ENCODE assay signal across 24 mouse cellular contexts in the genomic region with DNA sequence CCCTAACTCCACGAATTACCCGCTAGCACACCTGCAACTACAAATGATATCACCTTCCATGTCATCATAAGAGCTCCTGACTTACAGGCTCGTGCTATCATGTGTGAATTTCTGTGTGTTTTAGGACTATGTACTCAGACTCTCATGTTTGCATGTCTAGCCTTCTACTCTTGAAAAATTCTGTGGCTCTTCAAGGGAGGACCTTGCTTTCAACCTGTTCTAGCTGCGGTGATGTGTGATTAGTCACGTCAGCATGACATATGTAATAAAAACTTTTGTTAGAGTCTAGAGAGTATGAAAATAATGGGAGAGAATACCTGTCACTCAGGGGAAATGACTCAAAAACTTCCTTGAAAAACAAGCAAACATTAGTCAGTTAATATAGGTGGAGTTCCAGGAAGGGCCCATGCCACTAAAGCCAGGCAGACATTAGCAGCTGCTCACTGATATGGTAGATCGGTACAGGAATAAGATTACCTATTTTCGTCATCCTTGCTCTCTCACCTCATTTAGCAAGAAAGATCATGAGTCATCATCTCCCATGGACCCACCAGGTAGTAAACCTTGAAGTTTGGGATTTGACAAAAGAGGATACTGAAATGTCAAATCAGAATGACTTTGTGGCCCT. TPM values are rescaled to one million over a fixed set of nuclear protein-coding genes. Genes with fewer than 3 reads are reported as not detected.
DNase-seq lines count a peak whose midpoint lies in the region; ATAC-seq and TF ChIP-seq lines count a peak whose summit lies in the region.
"Had no signal": no experiment of that assay in that cellular context is flagged by ENCODE, and none has a peak within 500 bp of the region (broad histone marks: within the 10 kb centered on the region; RNA-seq: fewer than 3 reads in every experiment).

No protein-coding gene starts in this region.

- H3K36me3 ChIP-seq in CH12.LX (replicated peaks in 1 of 2; ENCODE audit: control insufficient read depth in 1 of 2, insufficient read depth in 1 of 2, low read length in 1 of 2): no peaks in the 10 kb centered on the region
- H3K36me3 ChIP-seq in ES-E14 (ENCODE audit: control insufficient read depth, insufficient read depth, low read length, poor library complexity, severe bottlenecking): no peaks in the 10 kb centered on the region
- no peaks in the 10 kb centered on the region for H3K36me3 ChIP-seq in intestine, postnatal 0 days (ENCODE audit: control insufficient read depth, insufficient read depth)
- H3K36me3 ChIP-seq: embryonic facial prominence, embryonic 12.5 days; forebrain, embryonic 12.5 days; heart, embryonic 12.5 days; hindbrain, embryonic 15.5 days had no signal

- no peak for TF ChIP-seq EP300 in CH12.LX (IDR thresholded peaks at IDR 0.05; ENCODE audit: low read length)

- TF ChIP-seq CTCF in CH12.LX (conservative IDR thresholded peaks at IDR 0.05 in 1 of 2, IDR thresholded peaks at IDR 0.05 in 1 of 2; ENCODE audit: low read depth in 2 of 2, low read length in 2 of 2): no peak
- no peak for TF ChIP-seq CTCF in intestine, postnatal 0 days (IDR thresholded peaks at IDR 0.05; ENCODE audit: low read depth)

- no peaks in the 10 kb centered on the region for H3K27me3 ChIP-seq in CH12.LX (replicated peaks)
- H3K27me3 ChIP-seq in intestine, postnatal 0 days (replicated peaks; ENCODE audit: control insufficient read depth, insufficient read depth, low read length): no peaks in the 10 kb centered on the region
- H3K27me3 ChIP-seq: embryonic facial prominence, embryonic 12.5 days; forebrain, embryonic 12.5 days; heart, embryonic 12.5 days; hindbrain, embryonic 15.5 days had no signal

- intact Hi-C loops in heart, postnatal 10 days (cut with DNase I): no loop called here

- H3K9ac ChIP-seq in CH12.LX (ENCODE audit: insufficient read depth, low read depth): no peak overlapping the region
- H3K9ac ChIP-seq in ES-E14 (ENCODE audit: insufficient read depth, low read depth, low read length, poor library complexity, severe bottlenecking): no peak overlapping the region
- no peak overlapping the region for H3K9ac ChIP-seq in intestine, postnatal 0 days (ENCODE audit: low read depth, low read length)
- H3K9ac ChIP-seq: embryonic facial prominence, embryonic 12.5 days; forebrain, embryonic 12.5 days; heart, embryonic 12.5 days; hindbrain, embryonic 15.5 days had no signal

- H3K4me3 ChIP-seq in CH12.LX (replicated peaks in 1 of 3; ENCODE audit: low read depth in 2 of 3, low read length in 2 of 3, poor library complexity in 1 of 3): no peak overlapping the region
- H3K4me3 ChIP-seq in ES-E14 (ENCODE audit: insufficient read depth in 1 of 2, low read depth in 1 of 2, low read length in 2 of 2, poor library complexity in 1 of 2, severe bottlenecking in 1 of 2): peak overlapping the region; percentile 37 to 61; a peak in 3 of 4 replicates
- no peak overlapping the region for H3K4me3 ChIP-seq in intestine, postnatal 0 days (ENCODE audit: low read depth, low read length)
- H3K4me3 ChIP-seq: embryonic facial prominence, embryonic 12.5 days; forebrain, embryonic 12.5 days; heart, embryonic 12.5 days; hindbrain, embryonic 15.5 days had no signal

- no peak for TF ChIP-seq POLR2A in CH12.LX (IDR thresholded peaks at IDR 0.05; ENCODE audit: low read depth, low read length)

- peak; percentile 81 for ATAC-seq in intestine, postnatal 0 days
- ATAC-seq: CD4-positive, CD25-positive, alpha-beta regulatory T cell, adult 4 months; forebrain, embryonic 16.5 days; inflammation-experienced regulatory T-cells, adult 6 months had no signal

- dilution Hi-C loops in CH12.LX (cut with MboI; ENCODE audit: extremely low pct_ligation_motif_present, extremely low pct_unique_long_range_greater_than_20kb, low sequenced_read_pairs): no loop called here

- no peak overlapping the region for H3K27ac ChIP-seq in CH12.LX (ENCODE audit: insufficient read depth, low read depth)
- no peak overlapping the region for H3K27ac ChIP-seq in ES-E14 (ENCODE audit: insufficient read depth, low read depth, low read length, poor library complexity, severe bottlenecking)
- peak overlapping the region; percentile 22; the same call in 1 of the 2 replicates for H3K27ac ChIP-seq in intestine, postnatal 0 days (ENCODE audit: low read depth, low read length)
- H3K27ac ChIP-seq: embryonic facial prominence, embryonic 12.5 days; forebrain, embryonic 12.5 days; hindbrain, embryonic 15.5 days had no signal

- no peaks in the 10 kb centered on the region for H3K79me2 ChIP-seq in CH12.LX (replicated peaks; ENCODE audit: control insufficient read depth, extremely low read depth, insufficient read depth, poor library complexity, severe bottlenecking)

- H3K4me1 ChIP-seq in CH12.LX (ENCODE audit: control insufficient read depth in 1 of 2, insufficient read depth in 2 of 2) (no peaks in the 10 kb centered on the region), ES-E14 (ENCODE audit: control insufficient read depth in 2 of 2, insufficient read depth in 2 of 2, low read length in 2 of 2, poor library complexity in 1 of 2) (peaks cover 2 to 3% of the 10 kb centered on the region in 2 experiments; a peak in 1 of 4 replicates)
- H3K4me1 ChIP-seq in intestine, postnatal 0 days (replicated peaks; ENCODE audit: control insufficient read depth, insufficient read depth, low read length): no peaks in the 10 kb centered on the region; the same call in 1 of the 2 replicates
- H3K4me1 ChIP-seq: forebrain, embryonic 12.5 days; heart, embryonic 12.5 days; hindbrain, embryonic 15.5 days had no signal

- 61% methylated on average over 7 of the region's 7 CpGs for WGBS in intestine, postnatal 0 days

- TF ChIP-seq RAD21 in CH12.LX (IDR thresholded peaks at IDR 0.05; ENCODE audit: low read depth, low read length): no peak

- H3K9me3 ChIP-seq in CH12.LX (replicated peaks; ENCODE audit: low read length) (no peaks in the 10 kb centered on the region), ES-E14 (ENCODE audit: control insufficient read depth, insufficient read depth, low read depth, low read length) (no peaks in the 10 kb centered on the region)
- H3K9me3 ChIP-seq in intestine, postnatal 0 days (ENCODE audit: control insufficient read depth): no peaks in the 10 kb centered on the region
- H3K9me3 ChIP-seq: embryonic facial prominence, embryonic 12.5 days; forebrain, embryonic 12.5 days; heart, embryonic 12.5 days; hindbrain, embryonic 15.5 days had no signal

- no peak overlapping the region for H3K4me2 ChIP-seq in CH12.LX (ENCODE audit: insufficient read depth, low read depth, poor library complexity, severe bottlenecking)
- no peak overlapping the region for H3K4me2 ChIP-seq in intestine, postnatal 0 days (replicated peaks; ENCODE audit: low read depth)
- H3K4me2 ChIP-seq: embryonic facial prominence, embryonic 12.5 days; forebrain, embryonic 12.5 days; heart, embryonic 12.5 days; hindbrain, embryonic 15.5 days had no signal

- in situ Hi-C loops in CH12.LX (cut with MboI; ENCODE audit: low pct_ligation_motif_present, low pct_unique_long_range_greater_than_20kb, low sequenced_read_pairs) (no loop called here), ES-E14 (cut with MboI; ENCODE audit: low sequenced_read_pairs in 2 of 2, unreplicated experiment in 2 of 2) (no loop called here)

- DNase-seq in heart, adult 11 months: peak; percentile 29
- DNase-seq in heart, postnatal 10 days: no peak
- DNase-seq in CH12.LX (ENCODE audit: extremely low read depth): no peak
- no peak for DNase-seq in ES-E14 (ENCODE audit: low read depth, low spot score)
- DNase-seq in gastrocnemius, postnatal 10 days: no peak
- DNase-seq in adrenal gland, adult 18-20 months (ENCODE audit: low spot score in 2 of 2): no peak
- DNase-seq in right cerebral cortex, postnatal 4 days: no peak
- DNase-seq: adrenal gland, adult 8-10 months; B cell, adult 2 months; cerebellum, adult 11-12 months; cerebellum, adult 9-10 months; cerebellum, postnatal 25 days; gastrocnemius, postnatal 14 days; heart, postnatal 36 days had no signal

TF ChIP-seq in CH12.LX, 34 proteins besides CTCF, POLR2A, EP300 and RAD21:
- TF ChIP-seq MAZ (IDR thresholded peaks at IDR 0.05; ENCODE audit: low read depth, low read length) (no peak), ELF1 (IDR thresholded peaks at IDR 0.05; ENCODE audit: low read depth, low read length) (peak; percentile 34; the same call in 1 of the 2 replicates)

TF ChIP-seq in ES-E14, 5 proteins besides CTCF, POLR2A, EP300 and RAD21:
- no peak for TF ChIP-seq HCFC1 (IDR thresholded peaks at IDR 0.05; ENCODE audit: borderline replicate concordance, insufficient read depth, low read length)
- no peak for TF ChIP-seq CHD2 (IDR thresholded peaks at IDR 0.05; ENCODE audit: low read depth, low read length)
- no peak for TF ChIP-seq ZC3H11A (IDR thresholded peaks at IDR 0.05; ENCODE audit: borderline replicate concordance, low read depth, low read length)
- TF ChIP-seq MAFK (IDR thresholded peaks at IDR 0.05; ENCODE audit: insufficient read depth, low read depth, low read length): 0 out of 2 replicates have a peak, but pooled peaks have one; percentile 25
- no peak for TF ChIP-seq ZNF384 (IDR thresholded peaks at IDR 0.05; ENCODE audit: low read depth, low read length)

RNA-seq across cellular contexts. Expression of a gene that starts 15.0 kb away (rescaled TPM):
- 1 to 10 TPM in 1 of 2 experiments, under 1 TPM in 1; 0.22 to 1.8 TPM for total RNA-seq in heart, postnatal 10 days (2021)
- total RNA-seq in CH12.LX (2012; rRNA removed): not detected in 2 replicates
- not detected in 2 replicates for total RNA-seq in CH12.LX (2014; rRNA removed)
- polyA plus RNA-seq in CH12.LX (2012; ENCODE audit: insufficient read length, low read depth): not detected in 2 replicates
- 1.1 and 2.0 TPM in 2 replicates for total RNA-seq in ES-E14 (2012; rRNA removed)
- polyA plus RNA-seq in intestine, postnatal 0 days (2015; fragmentation: Nextera tagmentation; extraction: Ambion mirVana): 222 and 234 TPM in 2 replicates
- under 1 TPM; 0.54 to 0.70 TPM for total RNA-seq in gastrocnemius, postnatal 10 days (2021)
- total RNA-seq in adrenal gland, adult 18-20 months (2021): 100 to 1,000 TPM in 1 of 2 experiments, 10 to 100 TPM in 1; 30.9 to 155 TPM
- total RNA-seq: MEL had no signal
- polyA plus RNA-seq: CD4-positive, CD25-positive, alpha-beta regulatory T cell, adult 4 months; heart, embryonic 12.5 days; hindbrain, embryonic 11.5 days; hindbrain, embryonic 15.5 days had no signal

Comparison
In these comparisons a context has a peak if more than half of its experiments do, and no peak if none do; other contexts are left out.
1. H3K4me3 ChIP-seq: peak in ES-E14 (2 of 2); none in CH12.LX (0 of 3) and intestine, postnatal 0 days (single experiment).
2. RNA of a gene that starts 15.0 kb away (total RNA-seq): 30.9 to 155 TPM in adrenal gland, adult 18-20 months; 1.1 to 2.0 TPM in ES-E14, 0.22 to 1.8 TPM in heart, postnatal 10 days, 0.54 to 0.70 TPM in gastrocnemius, postnatal 10 days and not detected in CH12.LX; every median in the first group is over 10 times any median in the second.